Mouse (Mus musculus) CH12.LX (cell line): ENCODE measurements around the gene Krt18. TPM values are rescaled to one million over a fixed set of nuclear protein-coding genes. Genes with fewer than 3 reads are reported as not detected.
A peak's percentile ranks its signal among the peaks of the same experiment; 100 is the strongest.

Source experiments
- DNase-seq: peaks from one replicate; pipeline ENCODE4 v3.0.0-alpha.2; 2013; ENCODE audit errors: extremely low read depth
- H3K27ac ChIP-seq: 2 replicates; pipeline ENCODE4 v1.5.1; 2012; ENCODE audit warnings: low read depth, mild to moderate bottlenecking, control low read depth, moderate library complexity; ENCODE audit not compliant: insufficient read depth
- H3K27me3 ChIP-seq: replicated peaks from 2 replicates; pipeline ENCODE3; 2012; ENCODE audit warnings: inconsistent platforms
- H3K36me3 ChIP-seq, 2 experiments: replicated peaks in 1 of 2; 2 replicates each; pipeline versions ENCODE3 to v1.6.1; 2012; ENCODE audit warnings: inconsistent platforms in 1 of 2, low read length in 1 of 2, mild to moderate bottlenecking in 1 of 2, mixed read lengths in 1 of 2, moderate library complexity in 1 of 2; ENCODE audit not compliant: control insufficient read depth in 1 of 2, insufficient read depth in 1 of 2
- H3K4me1 ChIP-seq, 2 experiments: 2 replicates each; pipeline ENCODE4 v1.6.1; 2012; ENCODE audit warnings: inconsistent platforms in 1 of 2, moderate library complexity in 1 of 2; ENCODE audit not compliant: insufficient read depth in 2 of 2, control insufficient read depth in 1 of 2
- H3K4me2 ChIP-seq: 2 replicates; pipeline ENCODE4 v1.6.1; 2012; ENCODE audit warnings: low read depth, mild to moderate bottlenecking, control low read depth; ENCODE audit not compliant: poor library complexity, insufficient read depth, severe bottlenecking
- H3K4me3 ChIP-seq, 3 experiments: fragments of 150-350 bp in 1 of 3; sonication (generic) in 1 of 3; replicated peaks in 1 of 3; 2 replicates each; pipeline versions ENCODE3 to v1.5.1; 2011 to 2012; ENCODE audit warnings: low read depth in 2 of 3, low read length in 2 of 3, mild to moderate bottlenecking in 2 of 3, moderate library complexity in 2 of 3, control low read depth in 1 of 3, improper control_type of control experiment in 1 of 3, inconsistent platforms in 1 of 3, mixed read lengths in 1 of 3; ENCODE audit not compliant: poor library complexity in 1 of 3
- H3K79me2 ChIP-seq: replicated peaks from 2 replicates; pipeline ENCODE4 v1.6.1; 2012; ENCODE audit warnings: mild to moderate bottlenecking, moderate library complexity; ENCODE audit not compliant: control insufficient read depth, poor library complexity, insufficient read depth, severe bottlenecking; ENCODE audit errors: extremely low read depth
- H3K9ac ChIP-seq: 2 replicates; pipeline ENCODE4 v1.6.1; 2012; ENCODE audit warnings: low read depth, mild to moderate bottlenecking, control low read depth, moderate library complexity; ENCODE audit not compliant: insufficient read depth
- H3K9me3 ChIP-seq: replicated peaks from 2 replicates; pipeline ENCODE3; 2012; ENCODE audit warnings: low read length, inconsistent platforms, mixed read lengths
- CHD1 ChIP-seq: IDR thresholded peaks from 2 replicates; pipeline ENCODE4 v1.6.1; 2012; ENCODE audit warnings: low read depth, low read length, improper control_type of control experiment, inconsistent platforms
- CHD2 ChIP-seq: IDR thresholded peaks from 2 replicates; pipeline ENCODE4 v1.6.1; 2011; ENCODE audit warnings: low read length, improper control_type of control experiment
- E2F4 ChIP-seq: IDR thresholded peaks from 2 replicates; pipeline ENCODE4 v1.6.1; 2011; ENCODE audit warnings: low read depth, low read length, improper control_type of control experiment; ENCODE audit not compliant: insufficient replicate concordance
- EP300 ChIP-seq: IDR thresholded peaks from 2 replicates; pipeline ENCODE4 v1.6.1; 2011; ENCODE audit warnings: low read length, improper control_type of control experiment
- JUND ChIP-seq: conservative IDR thresholded peaks from 2 replicates; pipeline ENCODE4 v1.6.1; 2011; ENCODE audit warnings: low read depth, low read length, improper control_type of control experiment
- MAZ ChIP-seq: IDR thresholded peaks from 2 replicates; pipeline ENCODE4 v1.6.1; 2012; ENCODE audit warnings: low read depth, mild to moderate bottlenecking, inconsistent platforms, low read length, improper control_type of control experiment, moderate library complexity
- MXI1 ChIP-seq: IDR thresholded peaks from 2 replicates; pipeline ENCODE4 v1.6.1; 2011; ENCODE audit warnings: mild to moderate bottlenecking, low read depth, low read length, improper control_type of control experiment
- MYC ChIP-seq: IDR thresholded peaks from 2 replicates; pipeline ENCODE4 v1.6.1; 2011; ENCODE audit warnings: low read depth, mild to moderate bottlenecking, improper control_type of control experiment, low read length
- POLR2A ChIP-seq: IDR thresholded peaks from 2 replicates; pipeline ENCODE4 v1.6.1; 2011; ENCODE audit warnings: low read depth, mild to moderate bottlenecking, improper control_type of control experiment, low read length
- TBP ChIP-seq: conservative IDR thresholded peaks from 2 replicates; pipeline ENCODE4 v1.6.1; 2011; ENCODE audit warnings: low read depth, low read length, improper control_type of control experiment
- UBTF ChIP-seq: IDR thresholded peaks from 2 replicates; pipeline ENCODE4 v1.6.1; 2012; ENCODE audit warnings: low read depth, mild to moderate bottlenecking, inconsistent platforms, low read length, improper control_type of control experiment, moderate library complexity
- USF1 ChIP-seq: IDR thresholded peaks from 2 replicates; pipeline ENCODE4 v1.6.1; 2014; ENCODE audit warnings: low read depth, mild to moderate bottlenecking, inconsistent platforms, low read length, improper control_type of control experiment
- USF2 ChIP-seq: conservative IDR thresholded peaks from 2 replicates; pipeline ENCODE4 v1.6.1; 2011; ENCODE audit warnings: low read depth, low read length, improper control_type of control experiment
- ZMIZ1 ChIP-seq: IDR thresholded peaks from 2 replicates; pipeline ENCODE4 v1.6.1; 2012; ENCODE audit warnings: low read depth, mild to moderate bottlenecking, inconsistent platforms, low read length, improper control_type of control experiment
- dilution Hi-C: fragments of 300-500 bp; cut with MboI; formaldehyde crosslinking; loops from 2 replicates; pipeline ENCODE4 v1.14.3; 2020; ENCODE audit warnings: low sequenced_read_pairs; ENCODE audit not compliant: extremely low pct_unique_long_range_greater_than_20kb, extremely low pct_ligation_motif_present
- in situ Hi-C: fragments of 300-500 bp; cut with MboI; formaldehyde crosslinking; loops from 3 replicates; pipeline ENCODE4 v1.14.3; 2019; ENCODE audit warnings: low sequenced_read_pairs, low pct_ligation_motif_present, low pct_unique_long_range_greater_than_20kb, mixed read lengths
- polyA plus RNA-seq: library from polyadenylated mRNA; unstranded; fragments of >175 nt; gene quantifications from 2 replicates; pipeline ENCODE4 v1.2.1, GENCODE M21; 2012; ENCODE audit warnings: low read depth; ENCODE audit not compliant: insufficient read length
- total RNA-seq, 2 experiments: library from RNA; depleted of rRNA; stranded (reverse); fragments of 300-350 nt in 1 of 2; fragments of >200 nt in 1 of 2; gene quantifications; 2 replicates each; pipeline ENCODE4 v1.2.3; 2012 to 2014

Krt18 gene
- total RNA-seq (2012; rRNA removed), result 0.13 and 0.21 TPM in 2 replicates
- total RNA-seq (2014; rRNA removed), result not detected in 2 replicates
- polyA plus RNA-seq, result not detected in 2 replicates

DNA sequence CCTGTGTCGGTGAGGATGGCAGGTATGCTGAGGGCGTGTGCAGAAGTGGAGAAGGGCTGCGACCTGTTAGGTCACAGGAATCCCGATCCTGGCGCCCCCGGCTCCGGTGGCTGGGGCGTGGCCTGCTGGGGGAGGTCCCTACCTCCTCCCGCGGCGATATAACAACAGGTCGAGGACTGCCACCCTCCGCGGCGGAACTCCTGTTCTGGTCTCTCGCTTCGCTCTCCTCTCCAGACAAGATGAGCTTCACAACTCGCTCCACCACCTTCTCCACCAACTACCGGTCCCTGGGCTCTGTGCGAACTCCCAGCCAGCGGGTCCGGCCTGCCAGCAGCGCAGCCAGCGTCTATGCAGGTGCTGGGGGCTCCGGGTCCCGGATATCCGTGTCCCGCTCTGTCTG is at the start of gene Krt18:
Gene Krt18 (plus strand): TSS at position 141 of the 400 bp plus-strand sequence.
- DNase-seq, result no peak
- in situ Hi-C loops, result no loop called here

DNA sequence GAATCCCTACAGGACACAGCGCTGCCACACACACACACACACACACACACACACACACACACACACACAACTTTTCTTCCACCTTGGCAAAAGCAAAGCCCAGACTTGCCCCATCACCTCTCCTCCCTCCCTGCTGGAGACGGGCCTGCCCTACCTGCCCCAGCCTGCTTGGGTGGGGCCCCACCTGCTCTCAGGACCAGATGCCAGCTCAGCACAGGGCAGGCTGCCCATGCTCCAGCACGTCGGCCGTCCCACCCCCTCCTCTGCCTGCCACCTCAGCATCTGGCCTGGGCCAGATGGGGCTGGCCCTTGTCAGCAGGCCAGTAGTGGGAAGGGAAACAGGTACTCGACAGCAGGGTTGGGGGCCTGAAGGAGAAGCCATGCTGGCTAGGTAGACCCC is 47.1 kb upstream of the Krt18 start:
- Histone ChIP-seq H3K27me3 (peaks cover 49% of the 10 kb centered on the region), H3K4me3 (no peak overlapping the region), H3K27ac (no peak overlapping the region), H3K36me3 (no peaks in the 10 kb centered on the region), H3K9me3 (no peaks in the 10 kb centered on the region), H3K9ac (no peak overlapping the region), H3K79me2 (no peaks in the 10 kb centered on the region), H3K4me2 (no peak overlapping the region), H3K4me1 (peaks cover 10 to 27% of the 10 kb centered on the region in 2 experiments)
- dilution Hi-C loops (no loop called here), in situ Hi-C loops (loop anchor here (5.0 kb wide), 2 partner anchors 209 to 644 kb away; no protein-coding TSS in a partner anchor)
- no peak for DNase-seq
- no peak for TF ChIP-seq MYC
- TF ChIP-seq USF2, result no peak
- TF ChIP-seq CHD1, result no peak
- TF ChIP-seq UBTF, result no peak
- TF ChIP-seq EP300, result no peak
- TF ChIP-seq CHD2, result no peak

More for the DNA sequence above, at the start of gene Krt18:
- Histone ChIP-seq H3K27me3 (peaks cover 94% of the 10 kb centered on the region), H3K4me2 (0 out of 2 replicates have a peak within 1 kb of the TSS, but pooled peaks have one; percentile 1), H3K4me1 (no peaks in the 10 kb centered on the region), H3K79me2 (no peaks in the 10 kb centered on the region), H3K9me3 (no peaks in the 10 kb centered on the region), H3K9ac (no peak within 1 kb of the TSS), H3K36me3 (no peaks in the 10 kb centered on the region), H3K27ac (no peak within 1 kb of the TSS), H3K4me3 (no peak within 1 kb of the TSS)
- TF ChIP-seq POLR2A (no peak), MAZ (no peak), JUND (no peak), E2F4 (no peak), MXI1 (no peak), TBP (no peak), MYC (no peak), ZMIZ1 (no peak), USF1 (no peak)
- dilution Hi-C loops, result no loop called here
